Mouse (Mus musculus): ENCODE measurements around the gene Egfl8. TPM values are rescaled to one million over a fixed set of nuclear protein-coding genes. Genes with fewer than 3 reads are reported as not detected.
A peak's percentile ranks its signal among the peaks of the same experiment; 100 is the strongest.

Egfl8 gene
- total RNA-seq (2021) = 1 to 10 TPM; 3.9 to 5.1 TPM

DNA sequence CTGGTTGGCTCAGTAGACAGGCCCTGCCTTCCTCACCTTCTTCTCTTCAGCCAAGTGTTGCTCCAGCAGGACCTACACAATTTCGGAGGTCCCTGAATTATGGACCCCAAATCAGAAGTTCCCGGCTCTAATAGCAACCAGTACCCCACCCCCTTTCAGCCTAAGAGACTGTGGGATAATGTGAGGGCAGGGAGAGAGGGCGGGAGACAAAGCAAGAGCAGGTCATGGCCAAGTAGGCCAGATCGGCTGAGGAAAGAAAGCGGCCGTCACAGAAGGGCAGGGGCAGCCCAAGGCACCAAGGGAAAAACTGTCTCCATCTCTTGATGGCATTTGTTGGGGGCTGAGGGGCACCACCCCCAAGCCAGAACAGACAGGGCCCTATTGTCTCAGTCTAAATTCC, at the start of gene Egfl8:
TSS of gene Egfl8 (minus strand) at position 101 of the 400 bp plus-strand sequence.
- intact Hi-C loops (cut with DNase I) = no loop called here
- DNase-seq (ENCODE audit: low spot score in 2 of 2) = no peak

DNA sequence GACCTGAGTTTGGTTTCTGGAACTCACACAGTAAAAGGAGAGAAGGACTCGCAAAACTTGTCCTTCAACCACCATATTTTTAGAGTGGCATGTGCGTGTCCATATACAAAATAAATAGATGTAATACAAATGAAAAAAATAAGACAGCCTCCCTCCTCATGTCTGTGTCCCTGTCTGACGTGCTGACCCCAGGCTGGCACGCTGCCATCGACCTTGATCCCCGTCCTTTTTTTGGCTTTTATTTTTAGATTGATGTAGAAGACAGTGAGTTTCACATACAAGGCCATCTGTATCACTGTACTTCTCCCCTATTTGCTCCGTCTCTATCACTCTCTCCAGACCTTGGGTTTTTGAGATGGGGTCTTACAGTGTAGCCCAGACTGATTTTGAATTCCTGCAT, 48.7 kb upstream of the Egfl8 start:
- intact Hi-C loops (cut with DNase I) = no loop called here
- no peak for DNase-seq (ENCODE audit: low spot score in 2 of 2)

DNA sequence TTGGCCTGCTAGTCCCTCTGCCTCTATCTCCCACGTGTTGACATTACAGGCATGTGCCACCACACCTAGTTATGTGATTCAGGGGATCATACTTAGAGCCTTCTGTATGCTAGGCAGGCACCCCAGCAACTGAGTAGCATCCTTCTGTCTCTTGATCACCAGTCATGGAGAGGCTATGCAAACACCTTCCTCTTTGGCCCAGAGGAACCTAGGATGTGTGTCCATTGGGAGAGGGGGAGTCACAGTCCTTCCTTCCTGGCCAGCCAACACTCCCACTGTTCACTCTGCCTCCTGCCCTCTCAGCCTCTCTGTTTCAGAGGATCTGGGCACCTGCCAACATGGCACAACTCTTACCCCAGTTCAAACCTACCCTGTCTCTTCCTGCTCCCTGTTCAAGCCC, 47.8 kb upstream of the Egfl8 start:
- DNase-seq (ENCODE audit: low spot score in 2 of 2) = no peak
- intact Hi-C loops (cut with DNase I) = no loop called here

DNA sequence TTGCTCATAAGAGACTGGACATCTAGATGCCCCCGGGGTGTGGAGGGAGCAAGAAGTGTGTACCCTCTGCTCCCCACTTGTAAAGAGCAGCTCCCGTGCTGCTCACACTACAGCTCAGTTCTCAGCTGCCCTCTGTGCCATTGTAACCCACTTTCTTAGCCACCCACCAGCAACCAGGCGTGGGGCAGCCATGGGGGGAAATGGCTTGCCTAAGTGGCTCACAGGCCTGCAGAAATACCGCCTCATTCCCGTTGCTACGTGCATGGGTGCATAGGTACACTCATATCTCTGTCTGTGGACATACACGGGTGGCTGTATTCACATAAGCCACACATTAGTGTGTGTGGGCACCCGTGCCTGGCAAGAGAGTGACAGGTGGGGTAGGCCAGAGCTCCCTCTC, 47.2 kb upstream of the Egfl8 start:
- intact Hi-C loops (cut with DNase I) = no loop called here
- DNase-seq (ENCODE audit: low spot score in 2 of 2) = no peak

DNA sequence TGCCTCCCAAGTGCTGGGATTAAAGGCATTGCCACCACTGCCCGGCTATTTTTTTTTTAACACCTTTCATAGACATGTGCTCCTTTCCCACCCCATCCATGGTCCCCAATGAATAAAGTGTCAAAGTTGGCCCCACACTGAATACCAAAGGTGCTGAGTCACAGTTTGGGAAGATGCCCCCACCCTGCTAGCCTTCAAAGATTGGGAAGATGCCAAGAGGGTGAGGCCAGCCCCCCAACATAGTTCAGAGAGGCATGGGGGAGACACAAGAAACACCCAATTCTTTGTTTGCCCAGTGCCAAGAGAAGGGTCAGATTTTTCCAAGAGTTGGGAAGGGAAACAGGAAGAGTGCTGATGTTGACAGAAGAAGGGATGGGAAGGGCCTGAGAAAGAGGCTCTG, 46.7 kb upstream of the Egfl8 start:
- intact Hi-C loops (cut with DNase I) = no loop called here
- DNase-seq (ENCODE audit: low spot score in 2 of 2) = no peak

DNA sequence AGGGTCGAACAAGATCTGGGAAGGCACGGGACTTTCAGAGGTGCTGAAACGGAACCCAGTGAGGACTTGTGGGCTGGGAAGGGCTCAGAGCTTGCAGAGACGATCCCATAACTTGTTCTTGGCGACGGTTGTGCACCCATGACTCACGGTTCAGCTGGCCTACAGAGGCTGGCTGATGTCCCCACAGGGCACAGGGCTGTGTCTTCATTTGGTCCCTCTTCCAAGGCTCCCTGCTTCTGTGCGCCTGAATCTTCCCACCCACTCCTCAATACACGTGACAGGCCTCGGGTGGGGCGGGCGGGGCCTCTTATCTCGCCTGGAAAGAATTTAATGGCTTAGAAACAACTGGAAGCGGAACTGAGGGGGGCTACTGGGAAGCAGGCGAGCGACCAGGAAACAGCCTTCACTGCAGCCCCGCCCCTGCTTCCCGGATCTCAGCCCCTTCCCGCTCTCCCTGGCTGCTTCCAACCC, 45.4 kb upstream of the Egfl8 start:
- intact Hi-C loops (cut with DNase I) = no loop called here
- no peak for DNase-seq (ENCODE audit: low spot score in 2 of 2)

DNA sequence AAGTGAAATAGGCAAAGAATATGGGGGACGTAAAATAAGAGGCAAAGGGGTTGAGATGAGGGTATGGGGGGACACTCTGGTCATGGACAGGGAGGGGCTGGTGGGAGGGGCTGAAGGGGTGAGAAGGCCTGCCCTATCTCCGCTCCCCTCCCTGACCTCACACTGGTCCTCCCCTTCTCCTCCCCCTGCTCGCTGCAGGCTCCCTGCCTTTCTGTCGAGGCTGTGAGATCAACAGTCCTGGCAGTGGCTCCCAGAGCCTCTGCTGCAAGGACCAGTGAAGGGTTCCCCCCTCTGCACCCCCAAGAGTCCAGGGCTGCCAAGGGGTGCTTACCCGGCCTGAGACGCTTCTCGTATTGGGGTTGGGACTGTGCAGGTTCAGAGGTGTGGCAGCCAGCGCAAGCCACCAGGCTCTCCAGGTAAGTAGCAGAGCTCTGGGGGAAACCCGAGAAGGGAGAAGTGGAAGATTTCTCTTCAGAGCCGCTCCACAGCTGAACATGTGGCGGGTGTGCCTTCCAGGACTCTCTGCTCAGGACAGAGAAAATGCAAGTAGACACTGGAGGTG, 44.6 kb upstream of the Egfl8 start:
- DNase-seq (ENCODE audit: low spot score in 2 of 2) = no peak
- intact Hi-C loops (cut with DNase I) = no loop called here

DNA sequence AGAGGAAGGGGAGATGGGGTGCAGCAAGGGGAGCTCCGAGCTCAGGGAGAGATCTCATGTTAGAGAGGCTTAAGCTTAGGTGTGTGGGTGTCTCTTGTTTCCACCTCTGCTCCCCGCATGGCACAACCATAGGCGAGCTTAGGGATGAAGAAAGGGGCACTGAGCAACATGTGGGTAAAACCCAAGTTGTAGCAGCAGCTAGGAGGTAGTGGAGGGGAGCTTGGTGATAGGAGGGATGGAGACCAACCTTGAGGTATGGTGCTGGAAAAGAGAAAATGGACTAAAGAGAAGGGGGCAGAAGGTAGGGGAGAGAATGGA, 44.1 kb upstream of the Egfl8 start:
- intact Hi-C loops (cut with DNase I) = no loop called here

DNA sequence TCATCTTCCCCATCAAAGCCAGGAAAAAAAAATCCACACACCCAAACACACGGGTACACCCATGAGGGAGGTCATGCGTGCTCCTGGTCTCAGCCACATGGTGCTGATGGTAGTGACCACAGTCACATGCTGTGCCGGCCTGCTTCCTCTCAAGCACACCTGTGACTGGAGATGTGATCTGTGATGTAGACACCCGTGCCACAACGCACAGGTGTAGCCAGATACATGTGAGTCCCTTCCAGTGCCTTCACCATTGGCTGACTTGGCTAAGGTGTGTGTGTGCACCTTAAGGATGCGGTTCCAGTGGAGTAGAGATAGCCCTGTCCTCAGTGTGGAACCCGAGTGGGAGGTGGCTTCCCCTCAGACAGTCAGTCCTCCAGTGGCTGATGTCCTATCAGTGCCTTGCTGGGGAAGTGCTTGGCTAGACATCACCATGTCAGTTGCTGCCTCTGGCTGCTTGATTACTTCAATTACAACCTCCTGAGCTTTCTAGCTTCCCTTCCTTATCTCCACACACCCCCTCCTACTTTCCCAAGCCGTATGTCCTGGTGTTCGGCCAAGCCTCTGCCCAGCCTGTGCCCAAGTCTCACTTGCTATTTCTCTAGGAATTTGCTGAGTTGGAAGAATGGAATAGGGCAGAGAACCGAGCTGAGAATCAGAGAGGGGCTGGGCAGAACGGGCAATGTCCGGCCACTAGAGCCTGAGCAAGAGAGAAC, 43.6 kb upstream of the Egfl8 start:
- DNase-seq (ENCODE audit: low spot score in 2 of 2) = no peak
- intact Hi-C loops (cut with DNase I) = no loop called here

More for the DNA sequence above, 44.1 kb upstream of the Egfl8 start:
- DNase-seq (ENCODE audit: low spot score in 2 of 2) = no peak

DNA sequence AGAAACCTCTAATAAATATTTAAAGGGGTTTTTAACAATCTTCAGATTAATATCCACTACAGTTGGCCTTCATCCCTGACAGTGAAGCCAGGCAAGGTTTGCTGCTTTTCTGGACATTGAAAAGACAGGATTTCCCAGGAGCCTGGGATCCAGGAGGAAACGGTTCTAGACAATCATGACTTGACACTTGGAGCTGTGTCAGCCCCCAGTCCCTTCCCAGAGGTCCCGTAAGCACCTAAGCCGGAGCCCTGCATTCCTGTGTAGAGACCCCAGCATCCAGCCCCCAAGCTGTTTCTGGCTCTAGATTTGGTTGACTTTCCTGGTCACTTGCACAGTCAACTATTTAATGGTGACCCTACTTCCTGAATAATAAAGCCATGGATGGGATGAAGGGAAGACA, 42.8 kb upstream of the Egfl8 start:
- intact Hi-C loops (cut with DNase I) = no loop called here
- no peak for DNase-seq (ENCODE audit: low spot score in 2 of 2)

DNA sequence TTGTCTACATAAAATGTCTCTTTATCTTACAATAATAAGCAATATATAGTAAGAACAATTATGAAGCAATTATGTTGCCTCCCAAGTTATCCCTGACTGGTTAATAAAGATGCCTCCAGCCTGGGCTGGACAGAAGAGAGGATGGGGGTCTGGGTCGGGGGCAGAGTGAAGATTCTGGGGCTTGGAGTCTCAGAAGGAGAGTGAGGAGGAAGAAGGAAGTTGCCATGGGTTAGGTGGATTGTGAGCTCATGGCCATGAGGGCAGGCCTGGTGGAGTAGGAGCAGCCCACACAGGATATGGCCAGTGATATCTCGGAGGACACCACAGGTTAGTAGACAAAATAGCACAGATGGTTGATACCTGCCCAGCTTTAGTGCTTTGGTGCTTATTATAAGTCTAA, 42.4 kb upstream of the Egfl8 start:
- intact Hi-C loops (cut with DNase I) = no loop called here
- no peak for DNase-seq (ENCODE audit: low spot score in 2 of 2)

DNA sequence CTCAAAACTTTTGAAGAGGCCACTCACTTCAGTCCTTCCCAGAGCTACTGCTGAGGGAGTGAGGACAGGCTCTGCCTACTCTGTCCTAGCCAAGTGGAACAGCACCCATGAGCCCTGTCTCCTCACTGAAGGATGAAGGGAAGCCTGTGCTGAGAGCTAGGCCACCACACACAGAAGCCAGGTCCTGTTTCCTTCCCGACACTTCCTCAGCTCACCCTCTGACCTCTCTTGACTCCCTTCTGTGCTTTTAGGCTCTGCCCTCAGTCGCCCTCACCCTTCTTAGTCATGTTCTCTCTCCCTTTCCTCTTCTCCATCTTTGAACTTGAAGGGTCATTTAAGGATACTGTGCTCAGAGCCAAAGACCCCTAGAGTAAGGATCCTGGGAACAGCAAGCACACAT, 41.5 kb upstream of the Egfl8 start:
- DNase-seq (ENCODE audit: low spot score in 2 of 2) = no peak
- intact Hi-C loops (cut with DNase I) = no loop called here

DNA sequence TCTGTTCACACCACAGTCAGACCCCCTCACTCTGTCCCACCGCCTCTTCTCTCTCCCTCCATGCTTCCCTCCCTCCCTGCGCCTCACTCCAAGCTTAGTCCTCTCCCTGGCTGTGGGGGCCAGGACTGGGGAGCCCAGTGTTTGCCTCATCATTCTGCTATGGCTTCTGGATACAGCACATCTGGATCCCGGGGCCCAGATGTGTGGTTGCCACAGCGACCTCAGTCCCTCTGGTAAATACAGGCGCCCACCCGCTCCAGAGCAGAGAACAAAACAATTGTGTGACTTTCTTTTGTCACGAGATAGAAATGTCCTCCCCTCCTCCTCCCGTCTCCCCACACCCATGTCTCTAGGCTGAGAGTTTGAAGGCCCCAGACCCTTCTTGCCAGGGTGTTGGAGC, 40.9 kb upstream of the Egfl8 start:
- no peak for DNase-seq (ENCODE audit: low spot score in 2 of 2)
- intact Hi-C loops (cut with DNase I) = no loop called here

DNA sequence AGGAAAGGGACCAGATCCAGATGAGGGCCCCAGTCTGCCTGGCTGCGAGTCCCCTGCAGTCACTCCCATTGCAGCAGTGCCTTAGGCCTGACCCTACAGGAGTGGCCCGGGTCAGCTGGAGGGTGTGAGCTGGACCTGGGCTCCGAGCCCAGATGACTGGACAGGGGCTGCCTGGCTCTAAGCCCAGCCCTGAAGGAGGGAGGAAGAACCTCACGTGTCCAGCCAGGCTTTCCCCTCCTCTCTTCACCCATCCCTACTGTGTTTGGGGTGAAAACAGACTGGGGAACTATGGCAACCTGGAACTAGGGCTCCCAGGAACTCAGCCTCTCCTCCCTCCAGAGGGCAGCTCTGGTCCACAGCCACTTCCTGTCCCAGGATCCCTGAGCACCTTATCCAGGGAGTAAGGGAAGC, 39.8 kb upstream of the Egfl8 start:
- intact Hi-C loops (cut with DNase I) = loop anchor here (2.0 kb wide), 1 partner anchor 57 kb away; no protein-coding TSS in a partner anchor

DNA sequence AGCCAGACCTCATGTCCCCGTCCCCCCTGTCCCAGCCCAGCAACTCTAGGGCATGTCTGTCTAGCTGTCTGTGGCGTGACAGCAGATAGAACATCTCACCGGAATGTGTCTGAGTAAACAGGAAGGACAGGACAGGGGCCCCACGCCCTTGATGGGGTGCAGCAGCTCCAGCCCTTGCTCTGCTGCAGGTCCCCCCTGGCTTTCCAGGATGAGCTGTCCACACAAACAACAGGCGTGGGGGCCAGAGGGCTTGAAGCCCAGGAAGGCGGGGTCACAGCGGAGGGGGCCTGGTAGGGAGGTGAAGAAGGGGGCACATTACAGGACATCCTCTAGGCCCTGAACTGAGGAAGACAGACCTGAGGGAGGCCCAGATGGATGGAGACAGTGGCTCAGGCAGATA, 39.4 kb upstream of the Egfl8 start:
- intact Hi-C loops (cut with DNase I) = loop anchor here (2.0 kb wide), 1 partner anchor 58 kb away; no protein-coding TSS in a partner anchor
- no peak for DNase-seq (ENCODE audit: low spot score in 2 of 2)

More for the DNA sequence above, 39.8 kb upstream of the Egfl8 start:
- peak; percentile 52 to 57 for DNase-seq (ENCODE audit: low spot score in 2 of 2)

DNA sequence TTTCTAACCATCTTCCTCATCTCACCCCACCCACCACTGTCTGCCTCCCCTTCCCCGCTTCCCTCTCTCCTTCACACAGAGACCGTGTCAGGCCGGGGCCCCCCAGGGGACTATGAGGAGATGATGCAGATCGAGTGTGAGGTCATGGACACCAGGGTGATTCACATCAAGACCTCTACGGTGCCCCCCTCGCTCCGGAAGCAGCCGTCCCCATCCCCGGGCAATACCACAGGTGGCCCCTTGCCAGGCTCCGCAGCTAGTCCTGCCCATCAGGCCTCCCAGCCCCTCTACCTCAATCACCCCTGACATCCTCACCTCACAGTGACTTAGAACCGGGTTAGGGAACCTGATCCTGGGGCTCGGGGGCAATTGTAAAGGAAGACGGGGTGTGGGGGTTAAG, 38.6 kb upstream of the Egfl8 start:
- no peak for DNase-seq (ENCODE audit: low spot score in 2 of 2)
- intact Hi-C loops (cut with DNase I) = loop anchor here (2.0 to 5.0 kb wide), 2 partner anchors 58 to 158 kb away; no protein-coding TSS in a partner anchor

DNA sequence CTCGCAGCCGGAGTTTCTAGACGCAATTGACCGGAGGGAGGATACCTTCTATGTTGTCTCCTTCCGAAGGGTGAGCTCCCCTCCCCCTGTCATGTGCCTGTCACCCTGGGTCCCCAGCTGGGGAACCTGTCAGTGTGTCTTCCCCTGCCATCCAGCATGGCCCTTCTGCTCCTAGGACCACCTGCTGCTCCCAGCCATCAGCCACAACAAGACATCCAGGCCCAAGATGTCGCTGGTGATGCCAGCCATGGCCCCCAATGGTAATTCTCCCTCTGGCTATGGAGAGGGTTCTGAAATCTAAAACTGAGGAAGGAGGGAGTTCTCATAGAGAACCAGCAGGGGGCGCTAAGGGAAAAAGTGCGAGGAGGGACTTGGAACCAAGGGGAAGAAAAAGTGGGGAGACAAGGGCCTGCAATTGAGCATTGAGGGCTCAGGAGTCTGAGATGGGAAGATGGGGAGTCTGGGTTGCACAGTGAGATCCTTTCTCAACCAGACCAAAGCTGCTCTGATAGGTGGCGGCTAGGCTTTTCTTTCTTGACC, 38.0 kb upstream of the Egfl8 start:
- DNase-seq (ENCODE audit: low spot score in 2 of 2) = peak in 1 of 2 experiments; percentile 47
- intact Hi-C loops (cut with DNase I) = loop anchor here (2.0 to 5.0 kb wide), 2 partner anchors 59 to 158 kb away; no protein-coding TSS in a partner anchor

DNA sequence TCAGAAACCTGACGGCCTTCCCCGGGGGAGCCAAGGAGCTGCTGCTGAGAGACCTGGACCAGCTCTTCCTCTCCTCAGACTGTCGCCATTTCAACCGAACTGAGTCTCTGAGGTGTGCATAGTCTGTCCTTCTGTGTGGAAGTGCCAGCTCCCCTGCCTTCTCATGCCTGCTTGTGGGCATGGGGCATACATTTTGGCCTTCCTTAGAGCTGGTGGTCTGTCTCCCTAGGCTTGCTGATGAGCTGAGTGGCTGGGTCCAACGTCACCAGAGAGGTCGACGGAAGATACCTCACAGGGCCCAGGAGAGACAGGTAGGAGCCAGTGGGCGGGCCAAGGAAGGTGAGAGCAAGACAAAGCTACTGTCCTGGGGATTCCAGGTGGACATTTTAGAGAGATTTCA, 37.2 kb upstream of the Egfl8 start:
- no peak for DNase-seq (ENCODE audit: low spot score in 2 of 2)
- intact Hi-C loops (cut with DNase I) = loop anchor here (5.0 kb wide), 1 partner anchor 159 kb away; no protein-coding TSS in a partner anchor

DNA sequence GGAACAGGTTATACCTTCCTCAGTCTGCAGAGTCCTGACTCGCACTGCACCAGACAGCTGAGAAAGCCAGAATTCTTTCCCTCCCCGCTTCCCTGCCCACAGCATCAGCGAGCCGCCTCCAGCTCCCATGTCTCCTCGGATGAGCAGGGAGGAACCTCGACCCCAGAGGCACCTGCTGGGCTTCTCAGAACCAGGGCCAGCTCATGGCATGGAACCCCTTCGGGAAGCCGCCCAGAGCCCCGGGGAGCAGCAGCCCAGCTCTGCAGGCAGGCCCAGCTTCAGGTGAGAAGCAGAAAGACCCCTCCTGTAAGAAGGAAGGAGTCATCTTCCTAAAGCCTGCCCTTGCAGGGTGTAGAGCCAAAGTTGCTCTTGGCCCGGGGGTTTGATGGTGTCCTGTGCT, 36.8 kb upstream of the Egfl8 start:
- no peak for DNase-seq (ENCODE audit: low spot score in 2 of 2)
- intact Hi-C loops (cut with DNase I) = loop anchor here (5.0 kb wide), 1 partner anchor 160 kb away; no protein-coding TSS in a partner anchor

DNA sequence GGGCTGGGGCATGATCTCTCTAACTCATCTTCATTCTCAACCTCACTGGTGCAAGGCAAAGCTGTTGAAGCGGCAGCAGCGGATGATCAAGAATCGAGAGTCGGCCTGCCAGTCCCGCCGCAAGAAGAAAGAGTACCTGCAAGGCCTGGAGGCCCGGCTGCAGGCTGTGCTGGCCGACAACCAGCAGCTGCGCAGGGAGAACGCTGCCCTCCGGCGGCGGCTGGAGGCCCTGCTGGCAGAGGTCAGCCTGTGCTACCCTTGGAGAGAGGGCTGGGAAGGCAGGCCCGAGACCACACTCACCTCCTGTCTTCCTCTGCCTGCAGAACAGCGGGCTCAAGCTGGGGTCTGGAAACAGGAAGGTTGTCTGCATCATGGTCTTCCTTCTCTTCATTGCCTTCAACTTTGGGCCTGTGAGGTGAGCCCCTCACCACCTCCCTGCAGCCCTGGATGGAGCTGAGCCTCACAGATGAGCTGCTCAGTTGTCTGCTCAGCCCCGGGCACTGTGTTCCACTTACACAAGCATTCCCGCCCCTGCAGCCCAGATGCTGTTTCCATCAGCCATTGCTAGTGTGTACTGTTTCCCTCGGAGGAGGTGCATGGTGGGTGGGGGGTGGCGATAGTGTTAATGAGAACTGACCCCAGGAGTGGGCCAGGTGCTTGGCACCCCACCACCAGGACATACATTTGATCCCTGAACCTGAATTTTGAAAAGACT, 35.9 kb upstream of the Egfl8 start:
- intact Hi-C loops (cut with DNase I) = loop anchor here (5.0 kb wide), 1 partner anchor 161 kb away; no protein-coding TSS in a partner anchor
- no peak for DNase-seq (ENCODE audit: low spot score in 2 of 2)

All from left cerebral cortex, postnatal 25 days (tissue).